Mouse (Mus musculus): ENCODE data around the gene Esp38. TPM values are rescaled to one million over a fixed set of nuclear protein-coding genes. Genes with fewer than 3 reads are reported as not detected.
"Not testable (repeated sequence)": the region's sequence is repeated elsewhere in the genome, so short reads cannot be mapped to it uniquely, and the experiment has no call there.

Esp38 gene
- not detected in 2 replicates for polyA plus RNA-seq (2015; fragmentation: Nextera tagmentation; extraction: Ambion mirVana)

DNA sequence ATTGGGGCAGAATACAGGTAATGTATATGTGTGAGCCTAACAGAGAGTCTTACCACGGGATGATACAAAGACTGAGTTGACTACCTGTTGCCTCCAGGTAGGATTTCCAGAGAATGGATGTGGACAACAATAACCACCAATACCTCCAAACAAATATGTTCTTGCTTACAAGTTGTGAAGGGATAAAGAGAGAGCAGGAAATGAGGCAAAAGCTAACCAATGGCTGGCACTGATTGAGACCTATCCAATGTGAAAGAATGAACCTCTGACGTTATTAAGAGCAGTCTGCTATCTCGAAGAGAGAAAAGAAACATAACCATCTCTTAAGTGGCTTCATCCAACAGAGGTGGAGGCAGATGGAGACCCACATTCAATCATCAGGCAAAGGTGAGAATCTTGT, at the start of gene Esp38:
TSS of gene Esp38 (plus strand) at position 301 of the 400 bp plus-strand sequence.
- no peaks in the 10 kb centered on the region for H3K4me1 ChIP-seq (replicated peaks; ENCODE audit: insufficient read depth, low read length)
- WGBS: 72% methylated on average over 3 of the region's 3 CpGs
- H3K9me3 ChIP-seq (replicated peaks; ENCODE audit: low read length): no peaks in the 10 kb centered on the region
- ATAC-seq (replicated peaks; ENCODE audit: low FRiP score, low read depth) (no peak), DNase-seq (ENCODE audit: low spot score) (no peak)
- no peak within 1 kb of the TSS for H3K9ac ChIP-seq (ENCODE audit: low read depth, low read length)
- no peak within 1 kb of the TSS for H3K27ac ChIP-seq
- no peaks in the 10 kb centered on the region for H3K27me3 ChIP-seq (ENCODE audit: insufficient read depth, low read length)
- H3K4me3 ChIP-seq (replicated peaks; ENCODE audit: low read depth, low read length): no peak within 1 kb of the TSS
- no peak for TF ChIP-seq CTCF (IDR thresholded peaks at IDR 0.05; ENCODE audit: low read depth)
- H3K36me3 ChIP-seq (ENCODE audit: insufficient read depth, low read length): no peaks in the 10 kb centered on the region
- no peak within 1 kb of the TSS for H3K4me2 ChIP-seq (ENCODE audit: low read length)

DNA sequence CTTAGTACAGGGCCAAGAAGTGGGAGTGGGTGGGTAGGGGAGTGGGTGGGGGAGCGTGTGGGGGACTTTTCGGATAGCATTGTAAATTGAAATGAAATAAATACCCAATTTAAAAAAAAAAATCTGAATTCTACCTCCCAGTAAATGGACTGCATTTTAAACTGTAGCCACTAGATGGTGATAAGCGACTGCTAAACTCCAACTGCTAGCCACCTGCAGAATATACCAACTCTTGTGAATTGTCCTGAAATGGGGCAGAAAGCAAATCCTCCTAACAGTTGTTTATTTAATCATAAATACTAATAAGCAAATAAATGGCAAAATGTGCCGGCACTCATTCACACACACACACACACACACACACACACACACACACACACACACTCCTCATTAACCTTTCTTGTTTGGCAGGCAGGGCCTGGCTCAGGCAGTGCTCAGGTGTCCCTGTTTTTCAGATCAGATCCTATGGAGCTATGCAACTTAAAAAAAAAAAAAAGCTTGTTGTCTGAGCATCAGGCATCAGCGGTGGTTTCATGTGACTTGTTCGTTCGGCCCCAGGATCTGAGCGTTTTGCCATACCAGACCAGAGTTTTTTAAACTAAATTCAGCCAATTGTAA, 47.3 kb upstream of the Esp38 start:
- TF ChIP-seq CTCF (IDR thresholded peaks at IDR 0.05; ENCODE audit: low read depth): peak; percentile 19; the same call in 1 of the 2 replicates
- H3K27me3 ChIP-seq (ENCODE audit: insufficient read depth, low read length); H3K36me3 ChIP-seq (ENCODE audit: insufficient read depth, low read length); DNase-seq (ENCODE audit: low spot score); H3K9ac ChIP-seq (ENCODE audit: low read depth, low read length); H3K9me3 ChIP-seq (replicated peaks; ENCODE audit: low read length); H3K4me2 ChIP-seq (ENCODE audit: low read length); ATAC-seq (replicated peaks; ENCODE audit: low FRiP score, low read depth); H3K4me1 ChIP-seq (replicated peaks; ENCODE audit: insufficient read depth, low read length); H3K27ac ChIP-seq; H3K4me3 ChIP-seq (replicated peaks; ENCODE audit: low read depth, low read length): not testable (repeated sequence)
- WGBS: 49% methylated on average over 8 of the region's 8 CpGs

Other genes starting within 250 kb of the Esp38 start
- gene AC192777.2, start 144.9 kb downstream of the Esp38 start, polyA plus RNA-seq (2015; fragmentation: Nextera tagmentation; extraction: Ambion mirVana): not detected in 2 replicates